Mouse (Mus musculus) heart, postnatal 0 days (tissue): ENCODE results near the gene Pbrm1. TPM values are rescaled to one million over a fixed set of nuclear protein-coding genes. Genes with fewer than 3 reads are reported as not detected.

Experiments used
- ATAC-seq: fragments of 200-750 bp; cut with Nextera tagmentation; 2 replicates; pipeline ENCODE4 v1.8.0; 2017; ENCODE audit warnings: low read depth, moderate number of reproducible peaks, moderate library complexity; ENCODE audit not compliant: insufficient read depth
- DNase-seq: peaks from one replicate; pipeline ENCODE4 v3.0.0-alpha.2; 2016; ENCODE audit warnings: low spot score
- H3K27ac ChIP-seq: fragments of 300-500 bp; sonication (generic); 2 replicates; pipeline ENCODE4 v1.5.1; 2014; ENCODE audit warnings: low read depth, mild to moderate bottlenecking
- H3K27me3 ChIP-seq: fragments of 300-500 bp; sonication (generic); 2 replicates; pipeline ENCODE4 v1.6.1; 2014; ENCODE audit warnings: low read length, mixed read lengths; ENCODE audit not compliant: control insufficient read depth, insufficient read depth
- H3K36me3 ChIP-seq: fragments of 300-500 bp; sonication (generic); replicated peaks from 2 replicates; pipeline ENCODE4 v1.6.1; 2014; ENCODE audit warnings: low read length, mixed read lengths; ENCODE audit not compliant: control insufficient read depth, insufficient read depth
- H3K4me1 ChIP-seq: fragments of 300-500 bp; sonication (generic); 2 replicates; pipeline ENCODE4 v1.6.1; 2014; ENCODE audit warnings: antibody characterized with exemption; ENCODE audit not compliant: control insufficient read depth, insufficient read depth
- H3K4me2 ChIP-seq: fragments of 300-500 bp; sonication (generic); 2 replicates; pipeline ENCODE4 v1.6.1; 2014; ENCODE audit warnings: low read depth, mild to moderate bottlenecking, low read length, moderate library complexity
- H3K4me3 ChIP-seq: fragments of 300-500 bp; sonication (generic); 2 replicates; pipeline ENCODE4 v1.5.1; 2014; ENCODE audit warnings: low read depth, low read length
- H3K9ac ChIP-seq: fragments of 300-500 bp; sonication (generic); replicated peaks from 2 replicates; pipeline ENCODE4 v1.6.1; 2014; ENCODE audit warnings: low read depth, low read length, mixed read lengths
- H3K9me3 ChIP-seq: fragments of 300-500 bp; sonication (generic); replicated peaks from 2 replicates; pipeline ENCODE4 v1.6.1; 2016; ENCODE audit warnings: low read length; ENCODE audit not compliant: control insufficient read depth
- CTCF ChIP-seq: IDR thresholded peaks from 2 replicates; pipeline ENCODE4 v1.5.1; 2016; ENCODE audit warnings: antibody characterized with exemption, control low read depth, low read depth
- EP300 ChIP-seq: IDR thresholded peaks from 2 replicates; pipeline ENCODE4 v1.6.1; 2016; ENCODE audit warnings: antibody characterized with exemption, low read depth
- WGBS: fragments of 180-500 bp; shearing (Covaris S2); extraction: QIAGEN DNeasy Blood & Tissue Kit; methylation state at CpG from one replicate; pipeline ENCODE4 v1.1.7; 2014; 5-methylcytosine and 5-hydroxymethylcytosine counted together
- polyA plus RNA-seq: library from polyadenylated mRNA; unstranded; fragments of >200 nt; fragmentation: Nextera tagmentation; extraction: Ambion mirVana; gene quantifications from 2 replicates; pipeline ENCODE4 v1.2.1, GENCODE M21; 2015
- total RNA-seq: library from RNA; depleted of rRNA; stranded (reverse); fragments of >200 nt; gene quantifications from 2 replicates; pipeline ENCODE4 v1.2.3, GENCODE M21; 2014; ENCODE audit warnings: low replicate concordance

Pbrm1 gene
- total and polyA plus RNA-seq, 2 experiments from 2014 or later, result 65.0 to 66.5 TPM

GRCm38 (mm10) chr14:31081147-31081546 is 62.2 kb downstream of the Pbrm1 start:
- Histone ChIP-seq H3K4me2 (no peak overlapping the region), H3K4me3 (no peak overlapping the region), H3K9me3 (no peaks in the 10 kb centered on the region), H3K27me3 (no peaks in the 10 kb centered on the region), H3K27ac (no peak overlapping the region), H3K9ac (no peak overlapping the region), H3K36me3 (peaks cover 67% of the 10 kb centered on the region), H3K4me1 (no peaks in the 10 kb centered on the region)
- ATAC-seq, result no peak
- no peak for TF ChIP-seq EP300
- no peak for TF ChIP-seq CTCF
- no peak for DNase-seq

GRCm38 (mm10) chr14:31087433-31087832 is 68.5 kb downstream of the Pbrm1 start:
- TF ChIP-seq CTCF, result 0 out of 2 replicates have a peak, but pooled peaks have one; percentile 20
- TF ChIP-seq EP300, result no peak
- no peak overlapping the region for H3K4me2 ChIP-seq
- 0 out of 2 replicates have a peak, but pooled peaks cover 7% of the 10 kb centered on the region for H3K4me1 ChIP-seq
- ATAC-seq, result no peak
- no peak overlapping the region for H3K27ac ChIP-seq
- DNase-seq, result no peak
- H3K9ac ChIP-seq, result no peak overlapping the region
- no peaks in the 10 kb centered on the region for H3K9me3 ChIP-seq
- H3K36me3 ChIP-seq, result peaks cover 75% of the 10 kb centered on the region
- H3K27me3 ChIP-seq, result no peaks in the 10 kb centered on the region
- no peak overlapping the region for H3K4me3 ChIP-seq
- 82% methylated on average over 6 of the region's 6 CpGs for WGBS

GRCm38 (mm10) chr14:31088515-31088914 is 69.6 kb downstream of the Pbrm1 start:
- TF ChIP-seq EP300 (no peak), CTCF (no peak)
- ATAC-seq (no peak), DNase-seq (no peak)
- Histone ChIP-seq H3K27ac (no peak overlapping the region), H3K9me3 (no peaks in the 10 kb centered on the region), H3K4me3 (no peak overlapping the region), H3K4me2 (no peak overlapping the region), H3K27me3 (no peaks in the 10 kb centered on the region), H3K4me1 (0 out of 2 replicates have a peak, but pooled peaks cover 7% of the 10 kb centered on the region), H3K9ac (no peak overlapping the region), H3K36me3 (peaks cover 72% of the 10 kb centered on the region)
- WGBS, result 92% methylated on average over 2 of the region's 2 CpGs

- ATAC-seq (no peak), DNase-seq (no peak)
- Histone ChIP-seq H3K36me3 (peaks cover 70% of the 10 kb centered on the region), H3K4me1 (0 out of 2 replicates have a peak, but pooled peaks cover 7% of the 10 kb centered on the region), H3K4me3 (no peak overlapping the region), H3K9ac (no peak overlapping the region), H3K9me3 (no peaks in the 10 kb centered on the region), H3K27me3 (no peaks in the 10 kb centered on the region), H3K27ac (no peak overlapping the region), H3K4me2 (no peak overlapping the region)
- TF ChIP-seq EP300, result no peak
- TF ChIP-seq CTCF, result no peak
- 66% methylated on average over 1 of the region's 1 CpGs for WGBS
These were observed 71.0 kb downstream of the Pbrm1 start for GRCm38 (mm10) chr14:31089918-31090317.

- Histone ChIP-seq H3K4me2 (no peak overlapping the region), H3K27me3 (no peaks in the 10 kb centered on the region), H3K27ac (no peak overlapping the region), H3K9me3 (no peaks in the 10 kb centered on the region), H3K4me3 (no peak overlapping the region), H3K9ac (no peak overlapping the region), H3K36me3 (peaks cover 64% of the 10 kb centered on the region), H3K4me1 (no peaks in the 10 kb centered on the region; the same call in 1 of the 2 replicates)
- DNase-seq (no peak), ATAC-seq (no peak)
- 89% methylated on average over 2 of the region's 2 CpGs for WGBS
- no peak for TF ChIP-seq CTCF
These were observed 86.2 kb downstream of the Pbrm1 start for GRCm38 (mm10) chr14:31105156-31105555.

GRCm38 (mm10) chr14:31110613-31111012 is 91.7 kb downstream of the Pbrm1 start:
- Histone ChIP-seq H3K4me3 (no peak overlapping the region), H3K4me1 (no peaks in the 10 kb centered on the region), H3K9ac (no peak overlapping the region), H3K36me3 (peaks cover 84% of the 10 kb centered on the region), H3K27ac (no peak overlapping the region), H3K27me3 (no peaks in the 10 kb centered on the region), H3K9me3 (no peaks in the 10 kb centered on the region), H3K4me2 (no peak overlapping the region)
- 61% methylated on average over 3 of the region's 3 CpGs for WGBS
- DNase-seq (no peak), ATAC-seq (no peak)
- TF ChIP-seq EP300, result no peak
- TF ChIP-seq CTCF, result no peak
